Mouse (Mus musculus): ENCODE data around the gene Phf24. TPM values are rescaled to one million over a fixed set of nuclear protein-coding genes. Genes with fewer than 3 reads are reported as not detected.

The Phf24 gene
- total and polyA plus RNA-seq, 3 experiments: 0.04 to 0.98 TPM; not detected in 1

DNA sequence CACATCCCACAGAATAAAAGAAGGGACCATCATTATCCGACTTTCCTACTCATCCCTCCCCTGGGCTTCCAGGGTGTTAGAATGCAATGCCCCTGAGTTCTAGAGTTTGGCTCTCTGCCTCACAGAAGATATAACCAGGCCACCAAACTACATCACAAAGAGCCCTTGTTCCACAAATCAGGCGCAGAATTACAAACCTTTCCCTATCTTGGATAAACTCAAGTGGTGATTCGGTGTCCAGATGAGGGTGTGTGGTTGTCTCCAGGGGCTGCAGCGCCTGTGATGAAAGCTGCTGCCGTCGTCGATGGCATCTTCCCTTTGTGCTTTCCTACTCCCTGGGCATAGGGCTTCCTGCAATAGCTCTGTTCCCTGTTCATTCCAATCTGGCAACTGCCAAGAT lies 42.3 kb upstream of the Phf24 start, which contains the start of gene Fam205c:
Gene Fam205c, minus strand, starts transcription at position 101 of the 400 bp plus-strand sequence.
- peaks cover 49% of the 10 kb centered on the region for H3K36me3 ChIP-seq (replicated peaks)
- peaks cover 80% of the 10 kb centered on the region for H3K4me1 ChIP-seq (ENCODE audit: insufficient read depth, low read depth, low read length)
- DNase-seq (ENCODE audit: low spot score): no peak
- TF ChIP-seq GATA1 (IDR thresholded peaks at IDR 0.05; ENCODE audit: borderline replicate concordance, low read length): no peak
- TF ChIP-seq POLR2AphosphoS5 (IDR thresholded peaks at IDR 0.05; ENCODE audit: insufficient replicate concordance, low read depth, low read length): no peak
- ATAC-seq (ENCODE audit: extremely low read depth, insufficient number of reproducible peaks, low FRiP score, poor library complexity, severe bottlenecking): no peak
- H3K27me3 ChIP-seq (ENCODE audit: insufficient read depth, low read length): no peaks in the 10 kb centered on the region
- H3K4me3 ChIP-seq (ENCODE audit: low read depth, low read length): peak within 1 kb of the TSS; percentile 36; the same call in 1 of the 2 replicates
- peaks cover 3% of the 10 kb centered on the region for H3K9me3 ChIP-seq (replicated peaks)

DNA sequence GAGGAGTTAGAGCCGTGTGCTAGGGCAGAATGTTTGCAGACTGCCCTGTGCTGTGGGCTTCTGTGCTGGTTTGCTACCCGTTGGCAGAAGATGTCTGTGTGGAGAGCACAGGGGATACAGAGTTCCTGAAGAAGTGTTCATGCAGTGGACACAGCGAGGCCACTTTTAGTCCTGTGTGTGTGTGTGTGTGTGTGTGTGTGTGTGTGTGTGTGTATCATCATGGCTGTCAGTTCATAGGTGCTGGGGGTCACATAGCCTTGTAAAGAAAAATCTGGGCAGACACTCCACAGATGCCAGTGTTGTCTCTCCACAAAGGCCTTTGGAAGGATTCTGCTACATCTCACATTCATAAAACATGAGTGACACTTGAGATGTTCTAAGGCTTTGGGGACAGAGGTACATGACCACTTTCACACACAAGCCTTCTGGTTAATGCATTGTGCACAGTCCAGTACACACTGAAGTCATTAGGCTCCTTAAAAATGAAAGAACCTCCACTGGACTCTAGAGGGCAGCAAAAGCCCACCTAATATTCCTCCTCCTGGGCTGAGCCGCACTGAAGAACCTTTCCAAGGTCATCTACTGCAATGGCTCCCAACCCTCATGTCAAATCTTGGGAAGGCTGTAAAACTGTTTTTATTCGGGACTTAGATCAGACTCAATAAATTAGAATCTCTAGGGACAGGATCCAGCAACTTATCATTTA lies 39.7 kb upstream of the Phf24 start:
- ATAC-seq (ENCODE audit: extremely low read depth, insufficient number of reproducible peaks, low FRiP score, poor library complexity, severe bottlenecking) (no peak), DNase-seq (ENCODE audit: low spot score) (no peak)
- no peaks in the 10 kb centered on the region for H3K27me3 ChIP-seq (ENCODE audit: insufficient read depth, low read length)
- peaks cover 3% of the 10 kb centered on the region for H3K9me3 ChIP-seq (replicated peaks)
- TF ChIP-seq GATA2 (IDR thresholded peaks at IDR 0.05; ENCODE audit: borderline replicate concordance, low read depth, low read length) (no peak), POLR2AphosphoS5 (IDR thresholded peaks at IDR 0.05; ENCODE audit: insufficient replicate concordance, low read depth, low read length) (no peak), TAL1 (conservative IDR thresholded peaks at IDR 0.05; ENCODE audit: low read depth, low read length) (no peak), GATA1 (IDR thresholded peaks at IDR 0.05; ENCODE audit: borderline replicate concordance, low read length) (no peak), CTCF (IDR thresholded peaks at IDR 0.05; ENCODE audit: low read depth, low read length) (no peak)
- H3K36me3 ChIP-seq (replicated peaks): peaks cover 42% of the 10 kb centered on the region
- peaks cover 78% of the 10 kb centered on the region for H3K4me1 ChIP-seq (ENCODE audit: insufficient read depth, low read depth, low read length)
- no peak overlapping the region for H3K4me3 ChIP-seq (ENCODE audit: low read depth, low read length)

DNA sequence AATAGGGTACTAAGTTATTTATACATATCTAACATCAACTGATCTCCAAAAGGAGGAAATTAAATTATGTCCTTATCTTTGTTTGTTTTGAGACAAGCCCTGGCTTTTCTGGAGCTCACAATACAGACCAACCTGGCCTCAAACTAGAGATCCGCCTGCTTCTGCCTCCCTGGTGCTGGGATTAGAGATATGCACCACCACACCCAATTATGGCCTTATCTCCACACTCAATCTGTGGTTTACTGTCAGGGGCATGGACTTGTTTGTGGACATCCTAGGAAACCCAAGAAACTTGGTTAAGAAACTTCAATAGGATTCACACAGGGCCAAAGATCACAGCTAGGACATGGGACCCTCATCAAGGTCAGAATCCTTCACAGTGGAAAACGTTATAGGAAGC lies 38.8 kb upstream of the Phf24 start:
- no peaks in the 10 kb centered on the region for H3K27me3 ChIP-seq (ENCODE audit: insufficient read depth, low read length)
- DNase-seq (ENCODE audit: low spot score): no peak
- H3K4me3 ChIP-seq (ENCODE audit: low read depth, low read length): no peak overlapping the region
- H3K9me3 ChIP-seq (replicated peaks): peaks cover 3% of the 10 kb centered on the region
- TF ChIP-seq POLR2AphosphoS5 (IDR thresholded peaks at IDR 0.05; ENCODE audit: insufficient replicate concordance, low read depth, low read length) (no peak), TAL1 (conservative IDR thresholded peaks at IDR 0.05; ENCODE audit: low read depth, low read length) (peak; percentile 16; the same call in 1 of the 2 replicates)
- peaks cover 34% of the 10 kb centered on the region for H3K36me3 ChIP-seq (replicated peaks)
- ATAC-seq (ENCODE audit: extremely low read depth, insufficient number of reproducible peaks, low FRiP score, poor library complexity, severe bottlenecking): no peak
- peaks cover 75% of the 10 kb centered on the region for H3K4me1 ChIP-seq (ENCODE audit: insufficient read depth, low read depth, low read length)

DNA sequence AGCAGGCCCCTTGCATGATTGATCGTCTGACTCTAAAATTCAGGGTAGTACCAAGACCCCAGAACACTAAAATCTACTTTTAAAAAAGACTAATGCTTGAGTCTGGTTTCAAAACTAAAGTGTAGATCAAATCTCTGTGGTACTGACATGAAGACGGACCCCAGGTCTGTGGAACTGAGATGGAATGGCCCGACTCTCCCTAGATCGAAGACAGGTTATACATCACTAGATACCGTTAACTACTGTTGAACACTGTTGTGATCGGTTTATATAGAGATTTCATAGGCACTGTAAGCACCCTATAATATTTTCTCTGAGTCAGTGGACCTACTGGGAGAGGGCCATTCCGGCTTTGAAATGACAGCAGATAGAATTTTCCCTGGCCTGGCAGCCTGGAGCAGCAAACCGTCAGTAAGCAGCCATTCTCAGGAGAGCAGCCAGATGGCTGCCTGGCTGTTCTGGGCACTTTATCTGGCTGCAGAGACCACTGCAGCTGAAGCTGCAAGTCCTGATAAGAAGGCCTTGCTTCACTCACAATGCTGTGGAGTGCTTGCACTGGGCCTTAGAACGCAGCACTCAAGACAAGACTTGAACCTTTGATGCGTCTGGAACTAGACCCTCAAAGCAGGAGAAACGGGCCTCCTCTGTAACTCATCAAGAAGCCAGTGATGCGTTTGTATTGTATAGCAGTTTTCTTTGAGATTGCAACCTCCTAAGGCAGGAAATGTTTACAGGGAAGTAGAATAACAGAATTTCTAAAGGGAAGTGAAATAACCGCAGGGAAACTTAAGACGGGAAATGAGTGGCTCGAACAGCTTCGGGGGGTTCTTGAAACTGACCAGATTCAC lies 36.4 kb upstream of the Phf24 start:
- Histone ChIP-seq H3K4me1 (ENCODE audit: insufficient read depth, low read depth, low read length) (peaks cover 65% of the 10 kb centered on the region), H3K36me3 (replicated peaks) (peaks cover 16% of the 10 kb centered on the region), H3K9me3 (replicated peaks) (peaks cover 3% of the 10 kb centered on the region), H3K4me3 (ENCODE audit: low read depth, low read length) (peak overlapping the region; percentile 35; the same call in 1 of the 2 replicates), H3K27me3 (ENCODE audit: insufficient read depth, low read length) (no peaks in the 10 kb centered on the region)
- DNase-seq (ENCODE audit: low spot score): peak; percentile 67
- peak; percentile 99 for TF ChIP-seq TAL1 (conservative IDR thresholded peaks at IDR 0.05; ENCODE audit: low read depth, low read length)
- no peak for TF ChIP-seq POLR2AphosphoS5 (IDR thresholded peaks at IDR 0.05; ENCODE audit: insufficient replicate concordance, low read depth, low read length)
- peak; percentile 84; the same call in 1 of the 2 replicates for TF ChIP-seq GATA2 (IDR thresholded peaks at IDR 0.05; ENCODE audit: borderline replicate concordance, low read depth, low read length)
- peak; percentile 89 for ATAC-seq (ENCODE audit: extremely low read depth, insufficient number of reproducible peaks, low FRiP score, poor library complexity, severe bottlenecking)

DNA sequence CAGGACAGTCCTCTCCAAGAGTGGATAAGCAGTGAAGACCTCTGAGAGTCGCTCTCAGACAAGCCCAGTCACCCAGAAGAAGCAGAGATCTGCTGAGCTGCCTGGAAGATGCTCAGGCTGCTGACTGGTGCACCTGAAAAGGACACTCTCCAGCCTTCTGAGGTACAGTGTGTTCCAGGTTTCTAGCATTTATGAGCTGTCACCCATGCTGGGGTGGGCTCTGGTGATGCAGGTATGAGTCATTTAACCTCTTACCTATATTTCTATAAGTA lies 35.8 kb upstream of the Phf24 start:
- ATAC-seq (ENCODE audit: extremely low read depth, insufficient number of reproducible peaks, low FRiP score, poor library complexity, severe bottlenecking): no peak
- H3K4me3 ChIP-seq (ENCODE audit: low read depth, low read length): peak overlapping the region; percentile 35; the same call in 1 of the 2 replicates
- peaks cover 14% of the 10 kb centered on the region for H3K36me3 ChIP-seq (replicated peaks)
- TF ChIP-seq GATA1 (IDR thresholded peaks at IDR 0.05; ENCODE audit: borderline replicate concordance, low read length): no peak
- TF ChIP-seq GATA2 (IDR thresholded peaks at IDR 0.05; ENCODE audit: borderline replicate concordance, low read depth, low read length): no peak
- no peak for TF ChIP-seq CTCF (IDR thresholded peaks at IDR 0.05; ENCODE audit: low read depth, low read length)
- no peak for DNase-seq (ENCODE audit: low spot score)
- H3K27me3 ChIP-seq (ENCODE audit: insufficient read depth, low read length): no peaks in the 10 kb centered on the region
- H3K4me1 ChIP-seq (ENCODE audit: insufficient read depth, low read depth, low read length): peaks cover 62% of the 10 kb centered on the region
- H3K9me3 ChIP-seq (replicated peaks): peaks cover 3% of the 10 kb centered on the region

DNA sequence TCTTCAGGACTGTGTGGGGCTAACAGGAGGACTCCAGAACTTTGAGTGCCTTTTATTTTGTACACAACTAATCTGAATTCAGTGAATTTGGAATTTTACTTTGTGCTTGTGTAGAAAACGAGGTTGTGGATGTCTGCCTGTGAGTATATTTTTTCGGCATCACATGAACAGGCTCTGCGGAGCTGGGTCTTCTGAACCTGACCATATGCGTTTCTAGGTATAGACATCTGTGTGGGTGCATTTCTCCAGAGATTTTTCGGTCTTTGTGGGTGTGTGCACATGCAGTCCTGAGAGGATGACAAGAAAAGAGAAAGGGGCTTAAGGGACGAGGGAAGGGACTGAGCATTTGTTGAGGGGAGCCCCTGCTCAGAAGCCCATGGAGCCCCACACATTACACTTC lies 29.5 kb upstream of the Phf24 start:
- no peak for TF ChIP-seq TAL1 (conservative IDR thresholded peaks at IDR 0.05; ENCODE audit: low read depth, low read length)
- no peak for TF ChIP-seq GATA1 (IDR thresholded peaks at IDR 0.05; ENCODE audit: borderline replicate concordance, low read length)
- TF ChIP-seq GATA2 (IDR thresholded peaks at IDR 0.05; ENCODE audit: borderline replicate concordance, low read depth, low read length): no peak
- TF ChIP-seq CTCF (IDR thresholded peaks at IDR 0.05; ENCODE audit: low read depth, low read length): no peak
- no peak for TF ChIP-seq POLR2AphosphoS5 (IDR thresholded peaks at IDR 0.05; ENCODE audit: insufficient replicate concordance, low read depth, low read length)
- no peak for ATAC-seq (ENCODE audit: extremely low read depth, insufficient number of reproducible peaks, low FRiP score, poor library complexity, severe bottlenecking)
- Histone ChIP-seq H3K4me3 (ENCODE audit: low read depth, low read length) (no peak overlapping the region), H3K27me3 (ENCODE audit: insufficient read depth, low read length) (no peaks in the 10 kb centered on the region), H3K9me3 (replicated peaks) (no peaks in the 10 kb centered on the region), H3K36me3 (replicated peaks) (no peaks in the 10 kb centered on the region), H3K4me1 (ENCODE audit: insufficient read depth, low read depth, low read length) (peaks cover 16% of the 10 kb centered on the region)
- DNase-seq (ENCODE audit: low spot score): no peak
